Mouse (Mus musculus): ENCODE data around the gene Usp10. TPM values are rescaled to one million over a fixed set of nuclear protein-coding genes. Genes with fewer than 3 reads are reported as not detected.

The Usp10 gene
- 32.0 and 36.2 TPM in 2 replicates for polyA plus RNA-seq (2012; ENCODE audit: low replicate concordance)

DNA sequence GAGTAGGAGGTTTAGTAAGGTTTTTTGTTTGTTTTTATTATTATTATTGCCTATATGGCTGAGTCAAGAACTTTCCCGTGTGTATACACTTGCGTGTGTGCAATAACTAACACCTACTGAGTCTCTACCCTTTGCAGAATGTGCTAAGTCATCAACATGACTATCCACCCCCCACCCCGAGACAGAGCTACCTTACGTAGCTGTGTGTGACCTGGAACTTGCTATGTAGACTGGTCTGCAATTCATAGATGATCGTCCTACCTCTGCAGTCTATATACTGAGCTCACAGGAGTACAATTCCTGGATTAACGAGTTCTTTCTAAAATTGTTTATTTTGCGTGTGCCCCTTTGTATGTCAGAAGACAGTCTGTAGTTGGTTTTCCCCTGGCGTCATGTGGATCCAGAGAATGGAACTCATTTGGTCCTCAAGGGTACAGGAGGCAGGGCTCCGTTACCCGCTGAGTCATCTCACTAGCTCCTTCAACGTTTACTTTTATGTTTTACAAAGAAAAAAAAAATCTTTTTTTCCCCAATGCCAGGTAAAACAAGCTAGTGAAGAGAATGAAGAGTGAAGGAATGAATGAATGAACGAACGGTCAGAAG is at the start of gene Usp10:
Usp10 (plus strand) TSS at position 417 of the 603 bp plus-strand sequence.

DNA sequence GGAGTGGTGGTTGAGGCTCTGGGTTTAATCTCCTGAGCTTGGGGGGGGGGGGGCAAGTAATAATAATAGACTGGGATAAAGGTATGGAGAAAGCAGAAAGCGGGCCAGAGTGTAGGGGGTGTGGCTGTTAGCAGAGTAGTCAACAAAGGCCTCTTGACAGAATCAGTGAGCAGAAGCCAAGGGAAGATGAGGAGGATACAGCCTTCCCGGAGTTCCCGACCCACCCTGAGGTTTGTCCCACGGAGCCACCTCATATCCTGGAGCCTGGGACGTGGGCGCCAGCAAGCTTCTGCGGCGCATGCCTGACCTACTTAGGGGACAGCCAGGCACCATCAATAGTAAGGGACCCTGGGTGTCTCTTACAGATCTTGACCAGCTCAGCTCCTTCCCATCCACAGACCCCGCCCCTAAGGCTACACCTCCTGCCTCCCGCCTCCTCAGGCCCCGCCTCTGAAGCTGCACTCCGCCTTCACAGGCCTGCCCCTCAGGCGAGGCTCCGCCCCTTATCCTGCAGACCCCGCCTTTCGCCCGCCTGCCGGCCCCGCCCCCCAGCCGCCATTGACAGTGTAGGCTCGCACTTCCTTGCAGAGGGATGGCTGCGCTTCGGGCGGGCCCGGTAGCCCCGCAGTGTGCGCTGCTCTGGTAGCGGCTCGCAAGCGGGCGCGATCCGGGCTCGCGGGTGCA is 48.3 kb upstream of the Usp10 start, which contains the start of gene Klhl36:
Klhl36 (plus strand) TSS at position 561 of the 684 bp plus-strand sequence.

DNA sequence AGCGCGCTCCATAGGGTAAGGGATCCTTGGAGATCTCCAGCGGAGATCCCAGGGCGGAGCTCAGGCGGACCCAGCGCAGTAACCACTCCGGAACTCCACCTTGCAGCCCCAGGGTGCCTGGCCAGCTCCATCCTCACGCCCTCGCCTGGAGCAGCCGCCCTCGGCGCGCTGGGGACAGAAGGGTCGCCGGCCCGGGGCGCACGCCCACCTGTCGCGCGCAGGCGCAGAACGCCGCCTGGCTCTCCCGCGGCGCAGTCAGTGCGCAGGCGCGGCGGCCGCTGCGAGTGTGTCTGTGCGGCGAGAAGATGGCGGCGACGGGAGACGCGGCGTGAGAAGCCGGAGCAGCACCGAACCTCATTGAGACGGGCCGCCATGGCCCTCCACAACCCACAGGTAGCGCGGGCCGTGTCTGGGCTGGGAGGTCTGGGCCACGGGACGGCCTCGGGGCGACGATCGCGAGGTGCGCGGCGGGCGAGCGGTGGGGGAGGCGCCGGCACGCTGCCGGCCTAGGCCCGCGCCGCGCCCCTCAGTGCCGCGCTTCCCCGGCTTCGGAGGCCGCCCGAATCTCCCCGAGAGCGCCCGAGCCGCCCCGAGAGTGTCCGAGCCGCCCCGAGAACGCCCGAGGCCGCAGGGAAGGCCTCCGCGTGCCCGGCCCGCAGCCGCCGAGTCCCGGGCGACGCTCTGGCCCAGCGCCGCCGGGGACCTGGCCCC is 542 bp downstream of the Usp10 start, which contains the start of gene Gm20388:
Gm20388 (plus strand) TSS at position 295 of the 711 bp plus-strand sequence.

DNA sequence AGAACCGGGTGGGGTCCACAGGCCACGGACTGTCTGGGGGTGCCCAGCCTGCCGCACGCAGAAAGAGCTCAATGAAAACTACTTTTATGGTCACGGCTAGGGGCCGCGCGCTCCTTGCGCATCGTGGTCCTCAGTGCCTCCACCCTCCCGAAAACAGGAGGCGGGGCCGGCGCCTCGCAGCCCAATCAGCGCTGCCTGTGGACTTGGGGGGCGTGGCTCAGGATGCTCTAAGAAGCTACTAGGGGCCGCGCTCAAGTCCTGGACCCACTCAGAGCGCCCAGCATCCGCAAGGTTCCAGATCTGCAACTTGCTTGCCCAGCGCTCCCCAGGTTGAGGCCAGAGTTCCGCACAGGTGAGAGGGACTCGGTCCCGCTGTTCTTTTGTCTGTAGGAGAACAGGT is 82.1 kb downstream of the Usp10 start, which contains the start of gene Crispld2:
Crispld2 (plus strand) TSS at position 190 of the 400 bp plus-strand sequence.

Other genes with a start within 250 kb of the Usp10 start
- 0.10 TPM in 1 of 2 replicates, not detected in the other for gene Wfdc1, start 244.0 kb upstream of the Usp10 start, polyA plus RNA-seq (2012; ENCODE audit: low replicate concordance)
- 0.06 and 0.07 TPM in 2 replicates for gene Atp2c2, start 210.4 kb upstream of the Usp10 start, polyA plus RNA-seq (2012; ENCODE audit: low replicate concordance)
- 3.3 and 4.3 TPM in 2 replicates for gene Tldc1, start 131.9 kb upstream of the Usp10 start, polyA plus RNA-seq (2012; ENCODE audit: low replicate concordance)
- gene Cotl1, start 69.8 kb upstream of the Usp10 start, polyA plus RNA-seq (2012; ENCODE audit: low replicate concordance), result 963 and 1,592 TPM in 2 replicates
- gene Klhl36, start 48.1 kb upstream of the Usp10 start, polyA plus RNA-seq (2012; ENCODE audit: low replicate concordance), result 20.7 and 29.6 TPM in 2 replicates
- 25.2 and 37.7 TPM in 2 replicates for gene Gm20388, start 481 bp downstream of the Usp10 start, polyA plus RNA-seq (2012; ENCODE audit: low replicate concordance)
- 1.4 and 5.9 TPM in 2 replicates for gene Crispld2, start 82.1 kb downstream of the Usp10 start, polyA plus RNA-seq (2012; ENCODE audit: low replicate concordance)
- gene Zdhhc7, start 191.1 kb downstream of the Usp10 start, polyA plus RNA-seq (2012; ENCODE audit: low replicate concordance), result 31.2 and 38.2 TPM in 2 replicates
- gene 6430548M08Rik, start 203.8 kb downstream of the Usp10 start, polyA plus RNA-seq (2012; ENCODE audit: low replicate concordance), result 11.1 and 30.4 TPM in 2 replicates

Measured in hematopoietic multipotent progenitor cell, adult 10-12 weeks (in vitro differentiated cells).